Mouse (Mus musculus): ENCODE results near the gene Hpgd. TPM values are rescaled to one million over a fixed set of nuclear protein-coding genes. Genes with fewer than 3 reads are reported as not detected.

Hpgd gene
- total RNA-seq, 2 experiments from 2014 or later = 6.9 to 11.1 TPM

DNA sequence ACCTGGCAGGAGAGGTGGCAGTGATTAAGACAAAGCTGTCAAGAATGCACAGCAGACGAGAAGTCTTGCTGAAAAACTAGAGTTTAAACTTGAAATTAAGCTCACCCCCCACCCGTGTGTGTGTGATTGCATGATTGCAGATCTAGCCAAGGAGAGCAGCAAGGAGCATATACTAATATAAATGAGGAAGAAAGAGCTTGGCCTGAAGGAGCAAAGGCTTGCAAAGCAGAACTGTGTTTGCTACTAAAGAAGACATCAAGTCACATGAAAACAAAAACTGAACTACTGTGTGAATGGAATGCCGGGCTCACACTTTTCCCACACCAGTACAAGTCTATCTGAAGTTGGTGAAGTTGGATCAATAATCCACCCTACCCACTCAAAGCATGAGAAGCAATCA is 20.8 kb downstream of the Hpgd start:
- no peak for DNase-seq (ENCODE audit: low spot score in 2 of 2)

DNA sequence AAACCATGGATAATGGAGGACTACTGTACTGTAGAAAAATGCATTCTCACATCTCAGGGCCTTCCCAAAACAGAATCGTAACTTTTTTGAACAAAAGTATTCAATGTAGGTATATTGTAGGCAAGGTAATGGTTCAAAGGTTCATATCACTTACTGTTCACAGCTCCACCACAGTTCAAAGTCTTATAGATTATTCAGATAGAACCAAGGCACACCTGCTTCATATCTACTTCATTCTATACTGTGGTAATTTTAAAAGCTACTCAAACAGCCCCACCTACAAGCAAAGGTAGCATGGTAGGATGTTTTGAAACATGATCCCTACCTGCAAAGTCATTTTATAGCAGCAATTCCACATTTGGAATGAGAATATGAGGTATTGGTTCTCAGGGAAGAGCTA is 28.9 kb downstream of the Hpgd start:
- no peak for DNase-seq (ENCODE audit: low spot score in 2 of 2)

GRCm38 (mm10) chr8:56327709-56328108 is 33.3 kb downstream of the Hpgd start:
- no peak for DNase-seq (ENCODE audit: low spot score in 2 of 2)

GRCm38 (mm10) chr8:56328130-56328542 is 33.8 kb downstream of the Hpgd start:
- DNase-seq (ENCODE audit: low spot score in 2 of 2) = no peak

DNA sequence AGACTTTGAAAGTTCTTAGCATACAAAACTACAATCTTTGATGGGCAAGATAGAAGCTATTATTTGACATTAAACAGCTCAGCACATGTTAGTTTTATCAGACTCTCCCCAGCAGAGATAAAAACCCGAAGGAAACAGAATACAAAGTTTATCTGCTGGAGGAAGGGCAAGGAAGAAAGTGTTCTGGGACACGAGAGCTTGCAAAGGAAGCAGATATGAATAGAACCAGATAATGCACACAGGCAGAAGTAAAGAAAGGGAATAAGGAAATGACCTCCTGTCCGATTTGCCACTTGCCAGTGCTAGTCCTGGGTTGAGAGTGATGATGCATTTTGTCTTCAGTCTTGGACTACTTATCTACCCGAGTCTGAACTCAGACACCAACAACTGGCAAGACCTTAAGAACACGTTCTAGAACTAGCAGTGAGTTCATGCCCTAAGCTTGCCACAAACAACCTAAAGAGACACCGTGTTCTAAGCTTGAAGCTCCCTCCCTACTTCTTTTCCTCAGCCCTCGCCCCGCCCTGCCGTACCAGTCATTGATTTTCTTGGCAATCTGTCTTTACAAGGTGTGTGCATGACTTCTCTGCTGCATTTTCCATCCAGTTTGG is 41.1 kb downstream of the Hpgd start:
- DNase-seq (ENCODE audit: low spot score in 2 of 2) = no peak

- DNase-seq (ENCODE audit: low spot score in 2 of 2) = no peak
Measured at GRCm38 (mm10) chr8:56336771-56337170, 42.4 kb downstream of the Hpgd start.

GRCm38 (mm10) chr8:56343505-56343904 is 49.1 kb downstream of the Hpgd start:
- no peak for DNase-seq (ENCODE audit: low spot score in 2 of 2)

DNA sequence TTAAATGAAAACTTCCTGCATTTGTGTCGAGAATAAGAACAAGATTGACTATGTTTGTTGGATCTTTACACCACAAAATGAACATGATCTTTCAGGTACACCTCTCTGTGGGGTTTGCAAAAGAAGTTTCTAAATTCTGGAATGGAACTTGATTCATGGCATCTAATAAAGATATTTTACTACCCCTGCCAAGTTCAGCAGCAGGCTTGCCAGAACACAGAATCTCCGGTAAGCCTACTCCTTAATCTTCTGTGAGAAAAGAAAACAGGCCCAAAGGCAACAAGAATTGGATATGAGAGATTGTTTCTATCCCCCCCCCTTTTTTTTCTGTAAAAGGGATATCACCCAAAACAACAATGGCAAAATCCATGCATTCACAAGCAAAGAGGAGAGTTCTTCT is 49.6 kb downstream of the Hpgd start:
- no peak for DNase-seq (ENCODE audit: low spot score in 2 of 2)

DNA sequence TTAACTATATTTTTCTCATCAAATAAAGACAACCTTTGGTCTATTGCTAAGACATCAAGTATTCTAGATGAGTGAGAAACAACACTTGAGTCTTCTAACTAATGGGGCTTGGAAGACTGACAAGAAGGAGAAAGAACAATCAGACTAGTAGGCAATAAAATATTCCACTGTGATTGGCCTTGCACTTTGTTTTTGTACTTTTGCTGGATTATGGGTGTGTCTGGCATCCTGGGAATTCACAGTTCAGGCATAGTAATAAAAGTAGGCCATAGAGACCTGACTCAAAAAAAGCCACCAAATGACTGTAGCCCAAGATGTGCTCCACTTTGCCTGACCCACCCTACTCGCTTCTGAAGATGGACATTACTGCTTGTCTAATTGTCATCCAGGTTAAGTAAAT is 50.0 kb downstream of the Hpgd start:
- DNase-seq (ENCODE audit: low spot score in 2 of 2) = no peak

GRCm38 (mm10) chr8:56345641-56346420 is 51.4 kb downstream of the Hpgd start:
- no peak for DNase-seq (ENCODE audit: low spot score in 2 of 2)

DNA sequence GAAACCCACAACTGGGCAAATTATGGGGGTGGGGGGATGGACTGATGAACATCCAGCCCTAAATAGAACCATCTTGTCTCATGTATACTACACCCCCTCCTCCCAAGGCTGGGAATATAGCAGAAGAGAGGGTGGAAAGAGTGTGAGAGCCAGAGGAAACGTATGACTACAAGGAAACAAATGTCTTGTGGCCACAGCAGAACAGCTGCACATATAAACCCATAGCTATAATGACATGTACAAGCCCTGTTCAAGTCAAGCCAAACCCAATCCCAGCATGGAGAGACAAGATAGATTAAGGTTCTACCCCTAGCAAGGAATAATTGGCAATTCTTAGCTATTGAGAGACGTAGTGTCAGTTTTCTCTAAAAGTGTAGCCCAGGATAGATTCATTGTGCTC is 68.8 kb downstream of the Hpgd start:
- no peak for DNase-seq (ENCODE audit: low spot score in 2 of 2)
